Mouse (Mus musculus) layer of hippocampus, postnatal 36 days (tissue): ENCODE data around the gene Tgm1. TPM values are rescaled to one million over a fixed set of nuclear protein-coding genes. Genes with fewer than 3 reads are reported as not detected.
A peak's percentile ranks its signal among the peaks of the same experiment; 100 is the strongest.

ENCODE experiments used
- DNase-seq, 2 experiments: peaks; one replicate each; pipeline ENCODE4 v3.0.0; 2022
- total RNA-seq, 2 experiments: library from RNA; stranded (reverse); gene quantifications; 2 replicates each; pipeline ENCODE4 v1.2.3; 2021

Tgm1 gene
- under 1 TPM in 1 of 2 experiments, not detected in 1; 0.28 TPM for total RNA-seq

DNA sequence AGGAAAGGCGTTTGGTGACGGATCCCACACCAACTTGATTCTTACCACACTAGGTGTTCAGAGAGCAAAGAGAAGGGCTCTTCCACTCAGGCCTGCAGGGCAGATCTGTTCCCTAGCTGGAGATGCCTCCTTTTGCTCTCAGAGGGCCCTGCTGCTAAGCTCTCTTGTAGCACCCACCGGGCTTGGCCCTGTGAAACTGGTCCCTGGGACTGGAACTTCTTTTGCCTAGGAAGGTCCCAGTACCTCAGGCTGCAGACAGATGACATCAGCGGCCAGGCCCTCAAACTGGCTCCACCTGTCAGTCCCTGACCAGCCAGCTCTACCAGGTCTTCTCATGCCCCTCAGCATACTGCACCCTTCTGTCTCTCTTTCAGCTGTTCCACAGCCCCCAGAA, at the start of gene Tgm1:
TSS of gene Tgm1 (minus strand) at position 198 of the 394 bp plus-strand sequence.
- no peak for DNase-seq

DNA sequence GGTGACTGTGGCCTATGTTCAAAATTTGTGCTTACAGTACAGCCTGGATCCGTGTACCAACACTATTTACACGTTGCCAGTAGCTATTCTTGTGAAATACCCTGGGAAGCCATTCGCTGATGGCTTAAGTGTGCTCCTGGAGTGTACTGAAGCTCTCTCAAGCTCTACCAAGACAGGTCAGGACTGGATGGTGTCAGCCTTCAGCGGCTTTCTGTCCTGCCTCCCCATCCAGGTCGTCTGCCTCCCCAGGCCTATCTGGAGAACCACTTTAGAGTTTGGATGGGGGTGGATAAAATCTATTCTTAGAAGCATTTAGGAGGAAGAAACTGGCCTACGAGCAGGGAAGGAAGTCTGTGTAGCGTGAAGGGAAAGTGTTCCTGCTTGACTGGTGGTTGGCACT, 49.4 kb upstream of the Tgm1 start:
- no peak for DNase-seq

DNA sequence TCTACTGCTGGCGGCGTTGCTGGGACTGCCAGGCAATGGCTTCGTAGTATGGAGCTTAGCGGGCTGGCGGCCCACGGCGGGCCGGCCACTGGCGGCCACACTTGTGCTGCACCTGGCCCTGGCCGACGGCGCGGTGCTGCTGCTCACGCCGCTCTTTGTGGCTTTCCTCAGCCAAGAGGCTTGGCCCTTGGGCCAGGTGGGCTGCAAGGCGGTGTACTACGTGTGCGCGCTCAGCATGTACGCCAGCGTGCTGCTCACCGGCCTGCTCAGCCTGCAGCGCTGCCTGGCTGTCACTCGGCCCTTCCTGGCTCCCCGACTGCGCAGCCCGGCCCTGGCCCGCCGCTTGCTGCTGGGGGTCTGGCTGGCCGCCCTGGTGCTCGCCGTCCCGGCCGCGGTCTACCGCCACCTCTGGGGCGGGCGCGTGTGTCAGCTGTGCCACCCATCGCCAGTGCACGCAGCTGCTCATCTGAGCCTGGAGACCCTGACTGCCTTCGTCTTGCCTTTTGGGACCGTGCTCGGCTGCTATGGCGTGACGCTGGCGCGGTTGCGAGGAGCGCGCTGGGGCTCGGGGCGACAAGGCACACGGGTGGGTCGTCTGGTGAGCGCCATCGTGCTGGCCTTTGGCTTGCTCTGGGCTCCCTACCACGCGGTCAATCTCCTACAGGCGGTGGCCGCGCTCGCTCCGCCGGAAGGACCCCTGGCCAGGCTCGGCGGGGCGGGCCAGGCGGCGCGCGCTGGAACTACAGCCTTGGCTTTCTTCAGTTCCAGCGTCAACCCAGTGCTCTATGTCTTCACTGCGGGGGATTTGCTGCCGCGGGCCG, 48.5 kb upstream of the Tgm1 start:
- peak; percentile 32 to 33 for DNase-seq

DNA sequence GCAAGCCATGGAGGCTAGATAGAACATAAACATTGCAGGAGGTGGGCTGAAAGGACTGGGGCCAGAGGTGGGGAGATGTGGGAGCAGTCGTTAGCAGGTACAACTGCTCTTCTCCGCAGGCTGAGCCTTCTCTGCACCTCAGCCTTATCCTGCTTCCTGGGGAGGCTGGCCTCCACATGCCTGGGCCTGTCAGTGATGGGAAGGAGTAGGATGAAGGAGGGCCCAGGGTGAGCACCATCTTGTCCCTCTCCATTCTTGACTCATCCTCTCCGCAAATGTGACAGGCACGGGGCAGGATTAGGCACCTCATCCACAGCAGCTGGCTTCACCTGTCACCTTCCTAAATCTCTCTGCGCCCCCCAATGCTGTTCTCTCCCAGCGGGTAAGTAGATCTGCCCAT, 47.4 kb upstream of the Tgm1 start, which contains the start of gene Ltb4r2:
TSS of gene Ltb4r2 (plus strand) at position 266 of the 400 bp plus-strand sequence.
- DNase-seq: no peak

DNA sequence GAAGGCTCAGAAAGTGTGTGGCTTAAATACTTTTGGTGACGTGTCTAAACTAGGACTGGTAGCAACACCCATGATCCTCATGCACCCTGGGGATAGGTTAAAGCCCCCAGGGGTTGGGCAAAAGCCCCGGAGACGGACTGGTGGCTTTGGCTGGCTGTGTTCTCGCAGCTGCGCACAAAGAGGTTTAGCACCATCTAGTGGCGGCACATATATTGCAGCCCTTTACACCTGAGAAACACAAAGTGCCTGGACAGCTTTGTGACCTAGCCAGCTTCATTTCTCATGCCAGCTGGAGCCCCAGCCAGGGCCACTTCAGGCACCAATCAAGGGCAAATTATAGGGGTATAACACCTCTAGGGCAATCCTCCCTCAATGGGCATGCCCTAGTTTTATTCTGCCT, 46.4 kb upstream of the Tgm1 start:
- DNase-seq: peak; percentile 72 to 77

DNA sequence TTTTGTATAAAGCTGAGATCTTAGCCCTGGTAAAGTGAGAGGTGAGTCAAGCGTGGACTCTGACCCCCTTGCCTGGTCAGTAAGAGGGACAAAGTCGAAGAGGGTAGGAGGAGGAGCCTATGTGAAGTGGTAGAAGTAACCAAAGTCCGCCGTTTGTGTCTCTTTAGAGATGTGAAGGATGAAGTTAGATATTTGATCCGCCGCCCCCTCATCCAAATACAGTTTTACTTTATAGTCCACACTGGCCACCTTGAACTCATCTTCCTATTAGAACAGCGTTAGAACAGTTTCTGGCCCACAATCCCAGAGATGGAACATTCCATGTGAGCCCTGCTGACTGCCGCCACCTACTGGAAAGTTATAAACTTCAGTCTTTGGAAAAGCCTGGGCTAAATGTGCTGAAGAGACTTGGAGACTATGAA, 44.6 kb upstream of the Tgm1 start, which contains the start of gene Cideb:
TSS of gene Cideb (minus strand) at position 96 of the 422 bp plus-strand sequence.
- DNase-seq: no peak

DNA sequence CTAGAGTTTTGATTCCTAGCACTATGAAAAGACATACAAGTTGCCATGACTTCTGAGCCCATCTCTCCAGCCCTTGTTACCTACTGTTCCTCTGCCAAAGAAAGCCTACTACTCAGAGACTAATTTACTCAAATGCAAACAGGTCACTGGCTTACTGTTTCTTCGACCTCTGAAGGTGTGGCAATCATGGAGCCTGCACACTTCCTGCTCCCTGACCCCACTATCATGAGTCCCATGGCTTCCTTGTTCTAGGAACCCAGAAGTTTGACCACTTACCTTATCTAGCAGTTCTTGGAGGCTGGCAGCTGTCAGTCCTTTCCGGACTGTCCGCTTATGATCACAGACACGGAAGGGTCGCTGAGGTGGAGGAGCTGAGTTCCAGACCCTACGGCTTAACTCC, 43.8 kb upstream of the Tgm1 start:
- no peak for DNase-seq

DNA sequence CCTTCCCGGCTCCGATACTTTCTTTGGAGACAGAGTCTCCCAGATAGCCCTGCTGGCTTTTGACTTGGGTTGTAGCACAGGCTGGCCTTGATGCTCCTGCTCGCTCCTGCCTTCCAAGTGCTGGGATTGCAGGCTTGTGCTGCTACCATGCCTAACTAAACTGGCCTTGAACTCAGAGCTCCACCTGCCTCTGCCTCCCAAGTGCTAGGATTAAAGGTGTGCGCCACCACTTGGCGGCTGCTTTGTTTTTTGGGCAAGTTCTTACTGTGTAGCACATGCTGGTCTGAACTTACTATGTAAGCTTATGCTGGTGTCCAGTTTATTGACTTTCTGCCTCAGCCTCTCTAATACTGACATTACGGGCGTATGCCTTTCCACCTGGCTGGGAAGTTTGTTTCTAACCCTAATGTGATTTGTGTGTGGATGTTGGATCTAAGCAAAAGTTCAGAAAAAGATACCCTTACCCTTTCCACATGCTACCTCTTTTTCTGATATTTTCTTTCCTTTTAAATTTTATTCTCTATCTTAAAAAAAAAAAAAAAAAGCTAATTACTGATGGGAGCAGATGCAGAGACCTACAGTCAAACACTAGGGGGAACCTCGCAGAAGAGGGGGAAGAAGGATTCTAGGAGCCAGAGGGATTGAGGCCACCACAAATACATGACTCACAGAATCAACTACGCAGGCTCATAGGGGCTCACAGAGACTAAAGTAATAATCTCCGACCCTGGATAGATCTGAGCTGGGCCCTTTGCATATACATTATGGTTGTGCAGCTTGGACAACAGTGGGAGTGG, 33.5 kb upstream of the Tgm1 start:
- DNase-seq: no peak

DNA sequence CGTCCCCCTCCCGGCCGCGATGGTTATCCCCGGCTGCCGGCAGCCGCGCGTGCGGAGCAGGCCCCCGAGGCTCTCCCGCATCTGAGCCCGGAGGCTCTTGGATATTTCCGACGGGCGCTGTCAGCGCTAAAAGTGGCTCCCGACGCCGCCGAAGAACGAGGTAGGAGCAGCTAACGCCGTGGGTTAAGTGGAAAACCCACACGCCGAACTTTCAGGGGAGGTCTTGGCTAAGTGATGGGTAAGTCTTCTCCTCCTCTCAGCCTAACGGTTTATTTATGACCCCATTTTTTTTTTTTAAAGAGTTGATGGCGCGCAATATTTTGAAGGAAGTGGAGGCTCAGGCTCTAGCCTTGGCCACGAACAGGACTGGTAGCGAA, 32.1 kb upstream of the Tgm1 start:
- no peak for DNase-seq

DNA sequence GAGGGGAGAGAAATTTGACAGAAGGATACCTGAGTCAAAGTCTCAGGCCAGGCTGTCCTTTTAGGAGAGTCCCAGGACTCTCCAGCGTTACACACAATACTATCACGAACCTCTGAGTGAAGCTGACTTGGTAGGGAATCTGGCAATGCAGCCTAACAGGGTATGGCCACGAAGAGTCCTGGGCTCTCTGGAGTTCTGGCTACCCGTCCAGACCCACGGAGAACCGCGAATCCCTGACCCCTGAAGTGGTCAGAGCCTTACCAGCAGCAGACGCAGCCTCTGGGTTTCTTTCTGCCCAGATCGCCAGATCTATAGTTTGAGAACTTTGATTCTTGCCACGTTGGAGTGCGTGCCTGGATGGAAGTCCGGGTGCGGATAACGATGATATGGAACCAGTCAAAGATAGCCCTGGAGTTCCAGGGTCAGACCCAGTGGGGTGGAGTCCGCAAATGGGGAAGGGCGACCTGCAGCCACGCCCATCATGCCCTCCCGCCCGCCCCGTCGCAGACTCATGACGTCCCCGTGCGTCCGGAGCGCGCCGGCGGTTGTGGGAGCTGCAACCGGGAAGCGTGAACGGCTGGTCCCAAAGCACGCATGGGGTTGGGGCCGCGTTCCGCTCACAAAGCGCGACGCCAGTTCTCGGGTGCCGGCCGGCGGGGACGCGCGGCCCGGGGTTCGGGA, 31.6 kb upstream of the Tgm1 start, which contains the start of the genes Dhrs1 and Nop9:
TSS of gene Dhrs1 (minus strand) at position 511 of the 681 bp plus-strand sequence.
TSS of gene Nop9 (plus strand) at position 514 of the 681 bp plus-strand sequence.
- DNase-seq: peak; percentile 81 to 85

DNA sequence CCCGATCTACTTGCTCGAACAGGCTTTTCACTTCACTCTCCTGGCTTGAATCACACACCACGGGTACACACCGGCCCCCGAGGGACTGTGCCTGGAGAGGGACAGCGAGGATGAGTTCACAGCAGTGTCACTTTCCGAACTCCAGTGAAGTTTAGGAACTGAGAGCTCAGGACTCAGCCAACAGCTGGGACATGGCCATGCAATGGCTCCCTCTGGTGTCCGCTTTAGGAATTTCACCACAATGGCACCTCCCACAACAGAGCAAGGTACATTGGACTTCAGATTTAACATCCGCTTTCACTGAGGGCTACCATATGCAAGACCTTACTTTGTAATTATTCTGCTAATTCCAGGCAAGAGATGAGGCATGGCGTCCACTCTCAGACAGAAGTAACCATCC, 30.0 kb upstream of the Tgm1 start:
- DNase-seq: peak; percentile 82 to 86

DNA sequence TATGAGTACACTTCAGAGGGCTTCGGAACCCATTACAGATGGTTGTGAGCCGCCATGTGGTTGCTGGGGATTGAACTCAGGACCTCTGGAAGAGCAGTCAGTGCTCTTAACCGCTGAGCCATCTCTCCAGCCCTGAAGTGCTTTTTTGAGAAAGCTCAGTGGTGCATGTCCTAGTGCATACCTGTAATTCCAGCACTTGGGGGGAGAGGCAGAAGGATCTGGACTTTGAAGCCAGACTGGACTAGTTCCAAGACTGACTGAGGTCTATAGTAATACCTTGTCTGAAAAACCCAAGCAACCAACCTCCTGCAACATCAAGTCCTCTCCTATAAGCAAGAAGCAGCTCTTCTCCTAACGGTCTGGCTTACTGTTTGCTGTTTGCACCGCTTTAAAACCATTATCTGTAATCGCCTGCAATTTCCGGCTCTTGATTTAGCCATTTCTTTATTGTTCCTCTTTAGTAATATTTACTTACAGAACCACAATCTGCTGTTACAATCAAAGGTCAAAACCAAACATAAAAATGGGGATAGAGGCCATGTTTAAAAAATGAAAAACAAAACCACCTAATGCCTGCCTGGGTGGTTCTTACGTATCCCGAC, 23.5 kb upstream of the Tgm1 start:
- no peak for DNase-seq

DNA sequence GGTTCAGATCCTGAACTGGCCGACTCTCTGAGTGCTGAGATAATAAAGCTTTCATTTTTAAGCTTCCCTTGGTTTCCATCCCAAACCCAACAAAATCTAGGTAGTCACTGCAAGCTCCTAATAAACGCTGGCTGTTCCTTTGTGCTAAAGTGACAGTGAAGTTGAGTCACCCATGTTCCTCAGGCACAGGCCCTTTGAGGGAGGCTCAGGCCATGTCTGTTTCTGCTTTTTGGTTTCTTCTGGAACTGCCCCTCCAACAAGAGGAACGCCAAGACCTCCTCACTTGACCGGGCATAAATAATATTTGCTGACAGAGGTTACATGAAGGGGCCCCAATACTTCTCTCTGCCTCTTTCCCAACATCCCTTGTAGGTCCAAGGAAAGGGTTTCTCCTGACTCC, 22.0 kb upstream of the Tgm1 start:
- no peak for DNase-seq

DNA sequence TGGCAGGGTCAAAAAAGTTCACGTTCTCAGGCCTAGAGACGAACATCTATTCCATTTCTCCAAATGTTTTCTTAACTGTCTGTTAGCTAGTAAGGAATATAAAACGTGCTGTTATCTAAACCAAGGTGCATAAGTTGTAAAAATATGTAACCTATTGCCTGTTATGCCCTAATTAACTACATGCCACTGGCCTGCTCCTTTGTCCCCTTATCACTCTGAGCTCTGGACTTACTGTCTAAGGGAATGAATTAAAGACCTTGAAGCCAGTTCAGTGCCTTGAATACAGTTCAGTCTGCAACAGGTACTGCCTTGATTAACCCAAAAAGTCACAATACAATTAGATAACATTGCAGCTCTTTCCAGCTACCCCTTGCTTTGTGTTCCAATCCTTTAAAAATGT, 21.6 kb upstream of the Tgm1 start:
- DNase-seq: no peak

DNA sequence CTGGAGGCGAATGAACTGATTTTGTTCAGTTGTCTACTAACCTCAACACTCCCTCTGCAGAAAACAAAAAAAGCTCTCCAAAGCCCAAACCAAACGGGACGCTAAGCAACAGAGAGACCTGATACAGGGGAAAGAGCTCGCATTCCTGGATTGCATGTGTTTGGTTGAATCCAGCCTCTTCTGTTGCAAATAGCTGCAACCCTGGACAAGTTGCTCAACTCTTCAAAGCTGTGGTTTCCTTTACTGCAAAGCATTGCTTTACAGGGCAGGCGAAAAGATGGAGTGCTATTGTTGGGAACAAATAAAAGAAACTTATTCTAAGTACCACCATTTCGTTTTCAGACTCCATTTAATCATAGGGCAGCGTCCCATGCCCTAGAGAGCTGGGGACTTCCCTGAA, 21.1 kb upstream of the Tgm1 start:
- no peak for DNase-seq

DNA sequence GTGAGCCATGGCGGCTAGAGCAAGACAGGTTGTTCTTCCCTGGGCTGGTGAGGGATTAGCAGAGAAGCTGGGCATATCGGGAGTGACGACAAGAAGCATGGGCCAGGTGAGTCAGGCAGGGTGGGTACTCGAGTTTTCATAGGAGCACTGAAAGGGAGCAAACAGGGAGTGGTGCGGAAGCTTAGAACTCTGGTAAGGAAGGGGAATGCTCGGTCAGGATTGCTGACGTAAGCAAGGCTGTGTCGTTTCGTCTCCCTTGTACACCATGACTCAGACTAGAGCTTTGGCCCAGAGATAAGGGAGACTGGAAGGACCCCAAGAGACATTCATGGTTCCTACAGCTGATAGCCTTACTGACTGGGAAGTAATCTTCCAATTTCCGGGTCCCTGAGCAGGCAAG, 20.2 kb upstream of the Tgm1 start:
- no peak for DNase-seq

DNA sequence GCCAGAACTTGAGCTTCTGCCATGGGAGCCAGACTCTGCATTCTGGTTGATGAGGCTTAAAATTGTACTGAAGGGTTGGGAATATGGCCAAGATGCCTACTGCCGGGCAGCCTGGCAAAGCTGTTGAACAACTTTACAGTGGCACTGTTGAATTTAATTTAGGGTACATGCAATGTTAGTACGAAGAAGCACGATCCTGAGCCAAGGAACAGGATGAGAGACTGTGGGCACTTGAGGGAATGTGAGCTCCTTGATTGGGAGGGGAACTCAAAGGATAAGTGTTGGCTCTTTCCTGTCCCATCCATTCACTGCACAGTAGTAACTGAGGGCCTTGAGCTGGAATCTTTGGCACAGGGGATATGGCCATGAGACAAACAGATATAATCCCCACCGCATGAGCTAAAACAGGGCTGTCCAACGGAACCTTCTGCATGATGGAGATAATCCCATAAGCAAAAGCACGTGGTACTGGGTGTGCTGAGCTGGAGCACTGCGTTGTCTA, 16.9 kb upstream of the Tgm1 start:
- peak; percentile 14 to 36 for DNase-seq

DNA sequence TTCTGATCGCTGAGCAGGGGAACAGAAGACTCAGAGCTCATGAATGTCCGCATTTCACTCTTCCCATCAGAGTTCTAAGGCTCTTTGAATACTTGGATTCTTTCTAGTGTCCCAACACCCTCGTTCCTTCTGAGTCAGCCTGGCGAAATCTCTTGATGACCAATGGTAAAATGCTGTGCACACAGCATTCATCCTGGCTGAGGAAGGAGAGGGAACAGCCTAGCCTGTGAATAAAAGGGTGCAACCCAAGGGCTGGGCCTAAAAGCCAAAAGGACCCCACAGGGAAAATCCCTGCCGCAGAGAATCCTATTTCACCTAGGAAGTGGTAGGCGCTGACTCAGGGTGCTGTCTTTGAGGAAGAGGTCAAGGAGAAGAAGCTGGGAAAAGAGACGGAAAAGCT, 16.4 kb upstream of the Tgm1 start:
- DNase-seq: no peak

DNA sequence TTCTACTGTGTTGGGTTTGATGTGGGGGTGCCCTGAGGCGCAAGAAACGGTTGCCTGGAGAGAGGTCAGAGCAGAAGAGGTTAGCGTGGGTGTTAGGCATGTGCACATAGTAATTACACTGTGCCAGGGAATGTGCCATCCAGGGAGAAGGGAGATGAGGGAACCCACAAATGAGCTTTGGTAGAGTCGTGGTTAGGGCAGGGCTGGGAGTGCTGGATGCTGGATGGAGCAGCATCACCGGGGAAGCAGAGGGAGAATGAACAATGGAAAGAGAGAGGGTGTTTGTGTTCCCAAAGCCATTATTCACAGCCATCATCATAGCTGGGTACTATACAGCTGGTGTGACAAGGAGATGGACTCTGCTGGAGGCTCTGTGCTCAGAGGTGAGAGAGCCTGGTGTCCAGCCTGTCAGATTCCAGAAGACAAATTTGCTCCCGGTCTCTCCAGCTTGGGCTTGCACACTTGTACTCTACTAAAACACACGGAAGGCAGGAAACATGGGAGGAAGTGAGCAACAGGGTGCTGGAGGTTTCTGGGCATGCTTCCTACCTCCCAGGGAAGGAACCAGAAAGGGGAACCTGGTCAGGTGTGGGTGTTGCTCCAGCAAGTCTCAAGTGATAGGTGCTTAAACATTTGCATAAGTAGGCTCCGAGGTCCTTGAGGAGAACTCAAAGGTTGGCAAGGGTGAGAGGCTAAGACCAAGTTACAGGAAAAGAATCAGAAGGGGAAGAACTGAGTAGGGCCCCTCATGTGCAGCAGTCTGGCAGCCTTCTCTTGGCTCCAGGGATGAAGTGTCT, 14.4 kb upstream of the Tgm1 start:
- DNase-seq: no peak

DNA sequence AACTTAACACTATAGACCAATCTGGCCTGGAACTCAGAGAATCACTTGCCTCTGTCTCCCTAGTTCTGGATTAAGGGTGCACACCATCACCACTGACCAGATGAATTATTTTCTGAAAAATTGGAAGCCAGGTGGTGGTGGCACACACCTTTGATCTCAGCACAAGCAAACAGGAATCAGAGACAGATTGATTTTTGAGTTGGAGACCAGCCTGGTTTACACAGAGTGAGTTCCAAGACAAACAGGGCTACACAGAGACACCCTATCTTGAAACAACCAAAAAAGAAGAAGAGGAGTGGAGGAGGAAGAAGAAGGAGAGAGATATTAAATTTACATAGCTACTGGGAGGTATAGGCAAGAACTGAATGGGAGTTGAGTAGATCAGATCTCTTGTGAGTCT, 12.5 kb upstream of the Tgm1 start:
- no peak for DNase-seq

DNA sequence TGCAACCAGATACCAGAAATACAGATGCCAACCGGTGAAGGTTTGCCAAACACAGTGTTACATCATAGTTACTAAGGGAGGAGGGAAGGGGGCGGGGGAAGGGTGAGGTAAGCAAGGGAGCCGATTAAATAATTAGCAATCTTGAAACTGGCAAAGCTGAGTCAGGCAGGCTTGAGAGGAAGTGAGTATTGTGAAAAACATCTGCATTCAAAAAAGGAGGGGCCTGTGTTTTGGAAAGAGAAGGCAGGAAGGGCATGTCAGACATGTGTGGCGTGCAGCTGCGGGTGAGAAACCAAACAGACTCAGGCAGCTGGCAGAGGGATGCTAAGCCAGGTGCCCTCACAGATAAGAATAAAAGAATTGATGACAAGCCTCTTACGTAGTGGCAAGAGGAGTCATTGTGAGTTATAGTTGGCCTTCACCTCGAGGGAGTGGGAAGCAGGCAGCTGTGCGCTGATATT, 10.7 kb upstream of the Tgm1 start:
- DNase-seq: no peak
